Mouse (Mus musculus) mouse trophoblast stem cell (cell line): Measurements from ENCODE around the gene Zkscan16.

ENCODE experiments used
- in situ Hi-C, 2 experiments: fragments of 300-500 bp; cut with MseI, MboI; formaldehyde crosslinking; loops; 2 replicates in 1 of 2; 3 replicates in 1 of 2; pipeline ENCODE4 v1.15.1; 2025

Zkscan16 gene

DNA sequence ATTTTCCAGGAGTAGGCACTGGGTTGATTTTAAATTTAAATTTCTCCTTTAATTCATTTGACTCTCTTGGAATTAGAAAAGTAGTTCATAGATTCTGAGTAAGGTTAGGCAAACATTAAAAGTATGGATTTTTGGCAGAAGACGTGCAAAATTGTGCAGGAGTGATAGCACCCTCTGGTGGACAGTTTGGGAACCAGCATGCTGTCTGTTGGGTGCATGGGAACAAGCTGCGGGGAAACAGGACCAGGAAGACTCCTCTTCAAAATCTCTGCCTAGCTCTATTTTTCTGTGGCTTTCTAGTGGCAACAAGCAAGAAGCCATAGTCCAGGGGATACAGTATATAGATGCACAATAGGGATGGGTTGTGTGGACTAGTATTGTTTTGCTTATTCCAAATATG lies 56.3 kb downstream of the Zkscan16 start:
- in situ Hi-C loops = no loop called here

DNA sequence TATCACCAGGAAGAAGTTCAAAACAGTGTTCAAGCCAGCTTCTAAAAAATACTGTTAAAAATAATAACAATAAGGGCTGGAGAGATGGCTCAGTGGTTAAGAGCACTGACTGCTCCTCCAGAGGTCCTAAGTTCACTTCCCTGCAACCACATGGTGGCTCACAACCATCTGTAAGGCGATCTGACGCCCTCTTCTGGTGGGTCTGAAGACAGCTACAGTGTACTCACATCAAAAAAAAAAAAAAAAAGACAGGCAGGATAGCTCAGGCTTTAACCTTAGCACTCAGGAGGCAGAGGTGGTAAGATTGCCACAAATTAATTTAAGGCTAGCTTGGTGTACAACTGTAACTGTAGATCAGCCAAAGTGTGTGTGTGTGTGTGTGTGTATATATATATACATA lies 57.2 kb downstream of the Zkscan16 start:
- in situ Hi-C loops = no loop called here

DNA sequence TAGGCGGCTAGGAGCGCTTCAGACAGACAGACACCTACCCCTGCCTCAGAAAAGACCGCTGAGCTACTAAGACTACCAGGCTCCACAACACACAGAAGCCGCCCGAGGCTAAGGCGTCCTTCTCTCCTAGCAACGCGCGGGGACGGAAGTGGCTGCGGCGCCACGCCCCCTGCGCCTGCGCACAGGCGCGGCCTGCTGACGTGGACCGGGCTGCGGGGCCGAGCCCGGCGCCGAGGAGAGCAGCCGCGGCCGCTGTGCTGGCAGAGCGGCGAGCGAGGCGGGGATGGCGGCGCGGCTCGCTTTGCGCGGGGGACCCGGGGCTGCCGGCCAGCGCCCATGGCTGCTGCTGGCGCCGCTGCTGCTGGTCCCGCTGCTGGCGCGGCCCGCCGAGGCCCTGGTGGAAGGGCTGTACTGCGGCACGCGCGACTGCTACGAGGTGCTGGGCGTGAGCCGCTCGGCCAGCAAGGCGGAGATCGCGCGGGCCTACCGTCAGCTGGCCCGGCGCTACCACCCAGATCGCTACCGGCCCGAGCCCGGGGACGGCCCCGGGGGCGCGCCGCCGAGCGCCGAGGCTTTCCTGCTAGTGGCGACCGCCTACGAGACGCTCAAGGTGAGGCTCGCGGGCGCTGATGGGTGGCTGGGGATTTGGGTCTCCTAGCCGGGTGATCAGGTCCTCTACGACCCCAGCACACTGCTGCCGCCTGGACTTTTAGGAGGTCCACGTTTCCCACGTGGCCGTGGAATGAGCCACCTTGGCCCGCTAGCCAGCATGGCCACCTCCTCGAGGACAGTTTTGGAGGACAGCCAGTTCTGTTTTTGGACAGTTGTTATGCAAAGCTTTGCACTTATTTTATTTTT lies 59.7 kb downstream of the Zkscan16 start, which contains the start of gene Gm20503:
Gene Gm20503, plus strand, starts transcription at position 263 of the 858 bp plus-strand sequence.
- in situ Hi-C loops = no loop called here

DNA sequence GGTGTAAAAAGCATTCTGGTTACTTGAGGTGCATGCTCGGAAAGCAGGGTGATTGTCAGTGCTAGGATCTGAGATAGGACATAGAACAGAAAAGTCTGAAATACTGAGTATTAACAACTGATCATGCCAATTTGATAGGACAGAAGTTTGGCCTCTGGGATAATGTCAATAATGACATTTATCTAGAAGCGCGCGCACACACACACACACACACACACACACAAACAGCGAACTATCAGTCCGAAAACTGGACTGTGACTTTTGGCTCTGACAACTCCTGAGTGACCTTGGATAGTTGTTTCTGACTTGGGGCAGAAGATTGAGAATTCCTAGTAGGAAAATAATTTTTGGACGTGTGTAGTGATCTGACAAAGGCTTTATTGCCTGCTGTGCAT lies 60.4 kb downstream of the Zkscan16 start:
- in situ Hi-C loops = no loop called here

DNA sequence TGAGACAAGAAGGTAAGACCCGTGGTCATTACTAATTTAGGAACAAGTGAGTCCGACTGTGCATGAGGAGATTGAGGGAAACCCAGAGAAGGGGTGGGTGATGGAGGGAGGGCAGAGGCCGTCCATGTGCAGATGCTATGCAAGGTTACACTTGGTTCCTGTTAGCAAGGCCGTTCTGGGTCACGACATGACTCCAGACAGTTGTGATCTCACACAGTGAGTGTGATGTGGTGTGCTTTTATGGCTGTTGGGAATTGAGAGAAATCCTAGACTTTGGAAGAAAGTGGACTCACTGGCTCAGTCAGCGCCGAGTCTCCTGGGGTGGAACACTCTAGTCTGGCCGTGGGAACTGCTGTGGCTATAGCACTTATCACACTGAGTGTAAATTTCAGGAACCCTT lies 62.8 kb downstream of the Zkscan16 start:
- in situ Hi-C loops = no loop called here

DNA sequence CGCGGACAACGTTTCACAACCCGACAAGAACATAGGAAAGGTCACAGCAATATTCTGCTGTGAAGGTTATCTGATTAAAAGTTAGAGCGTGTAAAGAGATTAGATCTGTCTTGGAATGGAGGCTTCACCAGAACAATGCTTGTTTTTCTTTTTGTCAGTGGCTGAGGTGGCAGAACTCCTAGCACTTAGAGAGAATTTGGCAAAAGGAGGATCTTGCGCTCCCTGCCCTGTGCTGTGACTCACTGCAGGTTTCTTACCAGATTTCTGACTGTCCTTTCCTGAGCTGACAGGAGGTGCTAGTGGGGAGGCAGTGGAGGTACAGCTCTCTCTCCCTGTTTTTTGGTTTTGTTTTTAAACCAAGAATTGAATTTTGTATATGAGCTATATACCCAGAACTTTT lies 63.6 kb downstream of the Zkscan16 start:
- in situ Hi-C loops = no loop called here
